Mouse (Mus musculus) C2C12 (cell line): ENCODE measurements at regions not wholly inside any gene's neighbourhood (a gene's known extent, or its start where the extent isn't known, plus 50 kb on each side); places are given as distances from the start of the nearest gene placed in this dataset.

Experiments used
- CTCF ChIP-seq: IDR thresholded peaks from one replicate; pipeline ENCODE4 v1.5.1; 2011; ENCODE audit not compliant: control insufficient read depth, insufficient read depth, insufficient read length
- MAX ChIP-seq: IDR thresholded peaks from one replicate; pipeline ENCODE4 v1.6.1; 2011; ENCODE audit warnings: mild to moderate bottlenecking, control low read depth

- TF ChIP-seq CTCF: no peak
- TF ChIP-seq MAX: no peak
These were observed 372.6 kb upstream of the Cobl start for GRCm38 (mm10) chr11:12837387-12837786.
